Mouse (Mus musculus) frontal cortex, postnatal 14 days (tissue): ENCODE results near the gene Zfp109.
"Not testable (repeated sequence)": the region's sequence is repeated elsewhere in the genome, so short reads cannot be mapped to it uniquely, and the experiment has no call there.

Experiments
- DNase-seq, 2 experiments: peaks; one replicate each; pipeline ENCODE4 v3.0.0; 2022; ENCODE audit warnings: low spot score in 2 of 2

Gene Zfp109

GRCm38 (mm10) chr7:24237040-24237791 lies at the start of gene Zfp109:
Gene Zfp109, minus strand, starts transcription at chr7:24237560.
- DNase-seq, result peak; percentile 39 to 60

- no peak for DNase-seq
These were observed 49.6 kb upstream of the Zfp109 start for GRCm38 (mm10) chr7:24286916-24287315.

- DNase-seq, result no peak
These were observed 48.7 kb upstream of the Zfp109 start for GRCm38 (mm10) chr7:24286090-24286489.

GRCm38 (mm10) chr7:24280858-24281145 lies 43.4 kb upstream of the Zfp109 start:
- DNase-seq, result no peak

GRCm38 (mm10) chr7:24280031-24280857 lies 42.9 kb upstream of the Zfp109 start:
- no peak for DNase-seq

- DNase-seq, result not testable (repeated sequence)
These were observed 41.4 kb upstream of the Zfp109 start for GRCm38 (mm10) chr7:24278771-24279170.

GRCm38 (mm10) chr7:24274456-24274855 lies 37.1 kb upstream of the Zfp109 start:
- DNase-seq, result no peak

- DNase-seq, result no peak
These were observed 33.8 kb upstream of the Zfp109 start for GRCm38 (mm10) chr7:24271191-24271590.

- DNase-seq, result peak; percentile 71
These were observed 32.9 kb upstream of the Zfp109 start, which contains the start of gene Zfp93 for GRCm38 (mm10) chr7:24270288-24270672. Gene Zfp93, plus strand, starts transcription at chr7:24270420.

- no peak for DNase-seq
These were observed 32.4 kb upstream of the Zfp109 start for GRCm38 (mm10) chr7:24269667-24270287.

GRCm38 (mm10) chr7:24269256-24269655 lies 31.9 kb upstream of the Zfp109 start:
- DNase-seq, result no peak

GRCm38 (mm10) chr7:24268176-24269155 lies 31.1 kb upstream of the Zfp109 start:
- no peak for DNase-seq

- DNase-seq, result no peak
These were observed 22.6 kb upstream of the Zfp109 start for GRCm38 (mm10) chr7:24260000-24260312.

GRCm38 (mm10) chr7:24259306-24259999 lies 22.1 kb upstream of the Zfp109 start:
- DNase-seq, result no peak

- peak; percentile 76 to 78 for DNase-seq
These were observed 17.5 kb upstream of the Zfp109 start, which contains the start of gene Zfp108 for GRCm38 (mm10) chr7:24254633-24255474. Gene Zfp108, plus strand, starts transcription at chr7:24254794.

- no peak for DNase-seq
These were observed 16.6 kb upstream of the Zfp109 start for GRCm38 (mm10) chr7:24253779-24254615.

GRCm38 (mm10) chr7:24211343-24211742 lies 26.0 kb downstream of the Zfp109 start, which contains the start of gene Zfp111:
Gene Zfp111, minus strand, starts transcription at chr7:24211443.
- no peak for DNase-seq

- no peak for DNase-seq
These were observed 27.1 kb downstream of the Zfp109 start for GRCm38 (mm10) chr7:24210296-24210695.
